Mouse (Mus musculus) adrenal gland, adult 2 months (tissue): Measurements from ENCODE around the gene Zdhhc1. TPM values are rescaled to one million over a fixed set of nuclear protein-coding genes. Genes with fewer than 3 reads are reported as not detected.

Experiments used
- DNase-seq: peaks from one replicate; pipeline ENCODE4 v3.0.0; 2021
- long read RNA-seq: library from polyadenylated mRNA; stranded (forward); transcript quantifications from one replicate; pipeline ENCODE4 v2.0.0, GENCODE M21; 2021
- polyA plus RNA-seq: library from polyadenylated mRNA; depleted of rRNA; stranded (reverse); fragments of >200 nt; gene quantifications from 2 replicates; pipeline ENCODE4 v1.2.3, GENCODE M21; 2012; rRNA removed
- total RNA-seq, 2 experiments: library from RNA; stranded (reverse); gene quantifications; 2 replicates each; pipeline ENCODE4 v1.2.3; 2021

Zdhhc1 gene
- total RNA-seq (10 to 100 TPM; 13.8 to 19.2 TPM), polyA plus RNA-seq (53.3 and 62.5 TPM in 2 replicates)
- long read RNA-seq, partial matches to known transcripts, result 3 of 22 reads
- long read RNA-seq, other reads (novel, unspliced or antisense), result 15 of 22 reads

DNA sequence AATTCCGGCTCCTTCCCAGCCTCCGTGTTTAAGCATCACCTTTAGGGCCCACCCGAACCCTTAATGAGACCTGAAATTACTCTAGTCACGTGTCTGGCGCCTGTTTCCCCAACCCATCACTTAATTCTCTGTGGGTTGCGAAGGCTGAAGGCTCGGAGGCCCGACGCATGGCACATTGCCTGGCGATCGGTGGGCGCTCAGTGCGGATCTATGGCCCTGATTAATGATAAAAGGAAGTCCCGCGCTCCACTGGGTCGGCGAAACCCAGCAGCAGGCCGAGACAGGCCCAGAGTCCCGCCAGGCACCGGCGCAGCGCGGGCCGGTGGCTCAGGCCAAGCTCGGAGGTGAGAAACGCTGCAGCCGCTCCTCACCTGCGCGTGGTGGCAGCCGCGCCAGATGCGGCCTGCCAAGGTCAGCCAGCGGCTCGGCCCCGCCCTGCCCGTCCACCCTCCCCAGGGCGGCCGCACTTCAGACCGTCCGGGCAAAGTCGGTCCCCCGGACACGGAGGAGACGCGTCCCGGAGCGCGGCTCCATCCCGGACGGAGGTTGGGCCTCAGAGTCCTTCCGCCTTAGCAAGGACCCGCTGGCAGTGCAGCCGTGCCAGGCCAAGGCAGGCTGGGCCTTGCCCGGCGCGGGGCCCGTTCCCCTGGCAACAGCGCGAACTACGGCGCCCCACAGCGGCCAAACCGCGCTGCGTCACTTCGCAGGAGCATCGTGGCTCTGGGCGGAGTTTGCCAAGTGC lies at the start of gene Zdhhc1:
Gene Zdhhc1, minus strand, starts transcription at position 464 of the 742 bp plus-strand sequence.
- DNase-seq, result peak; percentile 94

GRCm38 (mm10) chr8:105545249-105545648 lies 48.5 kb upstream of the Zdhhc1 start:
- DNase-seq, result no peak

DNA sequence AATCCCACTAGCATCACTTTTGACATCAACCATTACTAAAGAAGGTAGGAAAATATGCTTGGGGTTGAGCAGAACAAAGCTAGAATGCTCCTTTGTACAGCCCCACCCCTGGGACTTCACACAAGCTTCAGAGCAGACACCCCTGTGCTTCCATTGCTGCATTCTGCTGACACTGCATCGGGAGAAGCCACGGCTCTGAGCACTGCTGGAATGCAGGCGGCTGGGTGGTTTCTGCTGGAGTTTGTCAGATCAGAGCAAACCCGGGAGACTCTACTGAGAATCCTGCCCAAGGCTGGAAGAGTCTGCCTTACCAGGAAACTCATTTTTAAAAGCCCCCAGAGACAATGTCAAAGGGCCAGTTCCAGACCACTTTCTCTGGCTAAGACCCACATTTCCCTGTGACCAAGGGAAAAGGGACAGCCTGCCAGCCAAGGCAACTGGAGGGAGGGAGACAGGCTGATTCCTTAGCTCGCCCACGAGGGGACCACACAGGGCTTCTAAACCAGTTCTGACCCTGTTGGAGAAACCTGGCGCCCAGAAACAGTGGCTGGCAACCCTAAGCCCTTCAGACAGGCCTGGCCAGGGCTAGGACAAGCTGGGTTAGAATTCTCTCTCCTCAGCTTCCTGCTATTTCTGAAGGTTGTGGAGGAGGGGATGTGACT lies 48.0 kb upstream of the Zdhhc1 start:
- no peak for DNase-seq

DNA sequence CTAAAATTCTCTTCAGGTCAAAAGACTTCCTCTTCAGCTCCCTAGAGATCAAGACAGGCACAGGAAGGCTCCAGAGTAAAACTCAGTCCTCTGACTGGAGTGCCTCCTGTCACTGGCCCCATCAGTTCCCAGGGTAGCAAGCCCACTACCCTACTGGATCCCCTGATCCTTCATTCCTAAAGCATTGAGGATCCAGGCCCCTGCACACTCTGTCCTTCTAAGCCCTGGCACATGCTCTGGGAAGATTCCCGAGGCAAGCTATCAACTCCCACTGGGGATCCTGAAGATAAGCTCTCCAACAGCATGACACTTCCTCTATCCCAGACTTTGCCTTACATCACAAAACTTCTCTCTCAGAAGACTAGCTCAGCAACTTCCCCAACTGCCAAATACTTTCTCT lies 47.0 kb upstream of the Zdhhc1 start:
- no peak for DNase-seq

- DNase-seq, result no peak
Observed at GRCm38 (mm10) chr8:105542808-105543207, 46.1 kb upstream of the Zdhhc1 start.

GRCm38 (mm10) chr8:105542032-105542656 lies 45.4 kb upstream of the Zdhhc1 start:
- DNase-seq, result no peak

DNA sequence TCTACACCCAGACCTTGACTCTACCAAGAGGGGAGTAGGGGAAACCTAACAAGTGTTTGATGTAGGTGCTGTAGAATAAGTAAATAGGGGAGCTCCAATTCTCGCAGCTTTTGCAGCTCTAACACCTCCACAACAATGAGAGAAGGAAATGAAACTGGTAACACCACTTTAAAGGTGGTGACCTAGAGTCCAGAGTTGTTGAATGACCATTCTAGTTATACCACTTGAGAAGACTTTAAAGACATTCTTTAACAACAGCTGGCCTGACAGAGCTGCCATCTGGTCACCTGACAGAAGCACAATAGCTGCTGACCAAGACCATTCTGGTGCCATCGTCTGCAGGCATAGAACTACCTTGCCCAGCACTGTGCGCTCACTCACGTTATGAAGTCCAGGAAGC lies 42.2 kb upstream of the Zdhhc1 start:
- no peak for DNase-seq

GRCm38 (mm10) chr8:105537011-105537677 lies 40.4 kb upstream of the Zdhhc1 start:
- peak; percentile 68 for DNase-seq

- DNase-seq, result no peak
Observed at GRCm38 (mm10) chr8:105536546-105536945, 39.8 kb upstream of the Zdhhc1 start.

GRCm38 (mm10) chr8:105533892-105534329 lies 37.2 kb upstream of the Zdhhc1 start:
- DNase-seq, result peak; percentile 69

GRCm38 (mm10) chr8:105533439-105533838 lies 36.7 kb upstream of the Zdhhc1 start:
- DNase-seq, result no peak

- DNase-seq, result peak; percentile 76
Observed at GRCm38 (mm10) chr8:105531774-105532173, 35.1 kb upstream of the Zdhhc1 start.

DNA sequence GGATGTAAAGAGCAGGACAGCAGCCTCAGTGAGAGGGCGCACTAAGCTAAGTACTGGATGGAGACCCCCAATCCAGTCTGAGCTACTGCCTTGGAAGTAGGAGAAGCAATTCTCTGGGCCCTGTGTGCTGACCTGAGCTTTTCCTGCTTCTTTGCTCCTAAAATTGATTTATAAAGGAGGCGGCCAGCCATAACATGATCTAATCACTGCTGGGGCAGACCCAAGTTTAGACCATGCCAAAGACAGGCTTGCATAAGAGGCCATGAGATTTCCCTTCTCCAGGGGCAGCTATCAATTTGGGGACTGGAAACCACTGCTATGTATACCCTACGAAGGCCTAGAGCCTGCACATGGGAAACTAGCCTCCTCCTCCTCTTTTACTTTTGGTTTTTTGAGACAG lies 32.6 kb upstream of the Zdhhc1 start:
- peak; percentile 71 for DNase-seq

DNA sequence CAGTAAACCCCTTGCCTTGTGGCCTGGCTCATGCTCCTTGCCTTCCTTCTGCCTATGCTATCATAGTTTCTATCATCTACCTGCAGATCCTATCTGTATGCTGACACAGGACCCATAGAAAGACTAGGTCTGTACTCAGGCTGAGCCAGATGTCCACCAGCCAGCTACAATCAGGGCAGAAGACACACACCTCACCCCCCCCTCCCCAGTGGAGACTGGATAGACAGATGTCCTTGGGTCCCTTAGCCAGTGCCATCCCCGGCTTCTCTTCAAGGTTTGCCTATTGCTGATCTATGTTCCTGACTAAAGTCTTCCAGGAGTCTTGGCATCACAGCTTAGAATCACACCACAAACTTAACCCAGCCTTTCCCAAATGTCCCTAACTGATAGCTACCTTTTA lies 31.5 kb upstream of the Zdhhc1 start:
- no peak for DNase-seq

DNA sequence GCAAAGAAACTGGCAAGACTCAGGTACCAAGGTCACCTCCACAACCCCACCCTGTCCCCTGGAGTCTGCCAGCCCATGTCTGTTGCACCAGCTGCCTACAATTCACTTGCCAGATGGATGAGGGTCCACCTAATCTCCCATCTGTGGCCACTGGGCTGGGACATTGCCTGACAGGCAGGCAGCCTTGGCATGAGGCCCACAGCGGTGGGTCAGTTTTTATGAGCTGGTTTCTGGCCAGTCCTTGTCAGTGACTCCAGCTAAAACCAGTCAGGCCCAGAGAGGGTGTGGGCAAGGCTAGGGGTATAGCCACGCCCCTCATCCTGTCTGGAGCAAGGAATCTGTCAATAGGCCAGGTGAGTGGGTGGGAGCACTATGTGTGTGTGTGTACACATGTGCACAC lies 30.4 kb upstream of the Zdhhc1 start:
- DNase-seq, result peak; percentile 65

DNA sequence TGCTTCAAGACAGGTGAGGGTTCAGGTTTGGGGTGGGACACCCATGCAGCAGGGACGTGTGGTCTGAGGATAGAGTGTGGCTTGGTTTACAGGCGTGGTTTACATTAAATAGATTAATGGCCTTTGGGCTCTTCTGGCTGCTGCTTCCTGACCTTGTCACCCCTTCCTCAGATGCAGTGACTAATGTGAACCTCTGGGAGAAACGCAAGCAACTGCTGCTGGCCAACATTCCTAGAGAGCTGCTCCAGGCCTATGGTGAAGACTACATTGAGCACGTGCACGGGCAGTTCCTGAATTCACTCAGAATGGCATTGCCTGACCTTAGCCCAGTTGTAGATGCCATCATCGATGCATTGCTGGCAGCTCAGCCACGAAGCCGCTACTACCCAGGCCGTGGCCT lies 26.2 kb upstream of the Zdhhc1 start:
- no peak for DNase-seq

DNA sequence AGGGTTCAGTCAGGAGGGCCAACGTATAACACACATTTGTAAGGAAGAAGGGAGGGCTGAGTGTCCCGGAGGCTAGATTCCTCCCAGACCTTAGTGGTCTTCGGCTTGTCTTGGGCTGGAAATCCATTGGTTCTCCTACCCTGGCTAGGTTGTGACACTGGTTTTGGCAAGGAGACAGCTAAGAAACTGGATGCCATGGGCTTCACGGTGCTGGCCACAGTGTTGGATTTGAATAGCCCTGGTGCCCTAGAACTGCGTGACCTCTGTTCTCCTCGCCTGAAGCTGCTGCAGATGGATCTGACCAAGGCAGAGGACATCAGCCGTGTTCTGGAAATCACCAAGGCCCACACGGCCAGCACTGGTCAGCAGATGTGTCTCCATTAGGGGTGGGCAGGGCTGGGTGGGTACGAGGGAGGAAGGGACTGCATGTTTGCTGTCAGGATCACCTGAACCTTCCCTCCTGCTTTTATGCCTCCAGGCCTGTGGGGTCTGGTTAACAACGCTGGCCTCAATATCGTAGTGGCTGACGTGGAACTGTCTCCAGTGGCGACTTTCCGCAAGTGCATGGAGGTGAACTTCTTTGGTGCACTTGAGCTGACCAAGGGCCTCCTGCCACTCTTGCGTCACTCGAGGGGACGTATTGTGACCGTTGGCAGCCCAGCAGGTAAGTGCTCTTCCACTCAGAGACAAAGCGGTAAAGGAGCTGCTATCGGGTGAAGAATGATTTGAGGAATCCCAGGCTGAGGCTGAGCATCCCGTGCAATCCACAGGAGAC lies 25.5 kb upstream of the Zdhhc1 start:
- DNase-seq, result no peak

- no peak for DNase-seq
Observed at GRCm38 (mm10) chr8:105521061-105521460, 24.4 kb upstream of the Zdhhc1 start.

DNA sequence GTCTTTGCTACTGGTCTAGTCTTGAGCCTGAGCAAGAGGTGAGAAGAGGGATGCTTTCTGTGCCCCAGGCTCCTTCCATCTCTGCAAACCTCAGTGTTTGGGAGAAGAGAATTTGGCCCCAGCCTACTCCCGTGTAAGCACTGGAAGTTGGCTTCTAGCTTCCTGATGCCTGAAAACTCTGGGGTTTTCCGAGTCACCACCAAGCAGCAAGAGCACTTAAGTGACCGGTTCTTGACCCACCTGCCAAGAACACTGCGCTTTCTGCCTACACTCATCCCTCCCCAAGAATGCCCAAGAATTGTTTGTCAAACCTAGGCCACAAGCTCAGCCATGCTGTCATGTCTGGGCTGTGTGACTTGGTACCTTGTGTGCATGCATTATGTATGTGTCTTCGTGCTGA lies 23.8 kb upstream of the Zdhhc1 start:
- DNase-seq, result no peak

- no peak for DNase-seq
Observed at GRCm38 (mm10) chr8:105519591-105519990, 22.9 kb upstream of the Zdhhc1 start.
